Mouse (Mus musculus) gastrocnemius, adult 18-20 months (tissue): ENCODE results near the gene Lrtm1. TPM values are rescaled to one million over a fixed set of nuclear protein-coding genes. Genes with fewer than 3 reads are reported as not detected.
A peak's percentile ranks its signal among the peaks of the same experiment; 100 is the strongest.

Experiments used
- DNase-seq: peaks from one replicate; pipeline ENCODE4 v3.0.0; 2021; ENCODE audit warnings: low spot score
- long read RNA-seq, 2 experiments: library from polyadenylated mRNA; stranded (forward); transcript quantifications; one replicate each; pipeline ENCODE4 v2.0.0; 2021
- total RNA-seq, 2 experiments: library from RNA; stranded (reverse); gene quantifications; 2 replicates each; pipeline ENCODE4 v1.2.3; 2021

Lrtm1 gene
- 10 to 100 TPM; 25.4 to 26.4 TPM for total RNA-seq
- long read RNA-seq, experiment 1, full-length matches to known transcripts, result 5 of 9 reads
- long read RNA-seq, experiment 1, partial matches to known transcripts, result 0 of 9 reads
- long read RNA-seq, experiment 1, other reads (novel, unspliced or antisense), result 4 of 9 reads
- long read RNA-seq, experiment 2, full-length matches to known transcripts, result 2 of 5 reads
- long read RNA-seq, experiment 2, partial matches to known transcripts, result 0 of 5 reads
- long read RNA-seq, experiment 2, other reads (novel, unspliced or antisense), result 3 of 5 reads

DNA sequence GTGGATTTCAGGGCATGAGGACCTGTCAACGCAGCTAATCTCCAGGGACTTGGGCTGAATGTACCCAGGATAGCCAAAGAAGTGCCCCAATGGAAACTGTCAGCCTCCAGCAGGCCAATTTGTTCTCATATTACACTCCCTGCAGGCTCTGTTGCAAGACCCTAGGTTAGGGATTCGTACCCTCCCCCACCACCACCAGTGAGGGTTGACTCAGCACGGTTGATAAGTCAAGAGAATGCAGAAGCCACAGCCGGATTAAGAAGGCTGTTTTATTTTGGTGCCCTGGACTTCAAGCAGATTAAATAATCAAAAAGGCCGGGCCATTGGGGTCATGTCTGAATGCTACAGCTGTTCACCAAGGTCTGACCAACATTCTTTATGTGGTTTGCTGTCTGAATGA lies at the start of gene Lrtm1:
TSS of gene Lrtm1 (plus strand) at position 326 of the 400 bp plus-strand sequence.
- DNase-seq, result peak; percentile 45

DNA sequence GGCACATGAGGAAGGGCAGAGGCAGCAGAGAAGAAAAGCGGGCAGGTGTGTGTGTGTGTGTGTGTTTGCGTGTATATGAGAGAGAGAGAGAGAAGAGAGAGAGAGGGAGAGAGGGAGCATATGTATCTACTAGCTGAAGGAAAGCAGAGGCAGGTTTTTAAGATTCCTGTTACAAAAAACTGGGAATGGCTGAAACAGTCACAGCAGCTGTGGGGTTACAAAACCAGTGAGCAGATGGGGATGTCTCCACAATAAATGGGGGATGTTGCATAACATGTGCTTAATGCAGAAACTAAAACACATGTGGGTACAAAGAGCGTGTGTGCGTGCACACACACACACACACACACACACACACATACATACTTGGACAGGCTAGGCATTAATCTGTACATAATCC lies 48.8 kb upstream of the Lrtm1 start:
- DNase-seq, result no peak

DNA sequence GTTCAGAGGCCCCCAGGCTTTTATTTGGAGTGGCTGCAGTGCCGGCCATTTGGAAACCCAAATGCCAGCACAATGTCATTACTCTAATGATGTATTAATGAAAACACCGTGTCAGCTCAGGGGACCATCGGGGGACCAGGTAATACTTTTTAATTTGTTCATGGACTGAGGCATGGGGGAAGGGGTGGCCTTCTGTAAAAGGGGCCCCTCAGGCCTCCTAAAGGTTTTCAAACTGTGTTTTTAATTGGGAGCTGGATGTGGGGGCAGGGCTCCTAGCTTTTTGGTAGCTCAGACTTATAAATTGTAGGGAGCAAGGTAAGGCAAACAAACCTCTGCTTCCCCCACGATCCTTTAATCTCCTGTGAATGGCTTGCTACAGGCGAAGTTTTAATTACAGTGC lies 45.4 kb upstream of the Lrtm1 start:
- DNase-seq, result no peak

DNA sequence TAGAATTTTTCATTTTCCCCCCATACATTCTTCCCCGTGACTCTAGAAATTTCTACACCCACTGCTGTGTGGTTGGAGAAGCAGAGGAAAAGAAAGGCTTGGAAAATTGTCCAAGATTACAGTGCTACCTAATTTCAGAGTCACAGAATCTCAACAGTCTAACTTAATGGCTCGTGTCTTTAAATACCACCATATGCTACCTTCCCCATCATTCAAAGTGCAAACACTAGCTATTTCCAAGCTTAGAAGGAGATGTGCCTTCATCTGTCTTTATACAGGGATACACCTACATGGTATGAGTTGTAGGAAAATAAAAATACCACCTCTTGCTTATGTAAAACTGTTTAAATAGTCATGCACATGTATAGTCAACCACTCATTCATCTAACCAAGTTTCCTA lies 38.8 kb upstream of the Lrtm1 start:
- DNase-seq, result no peak

DNA sequence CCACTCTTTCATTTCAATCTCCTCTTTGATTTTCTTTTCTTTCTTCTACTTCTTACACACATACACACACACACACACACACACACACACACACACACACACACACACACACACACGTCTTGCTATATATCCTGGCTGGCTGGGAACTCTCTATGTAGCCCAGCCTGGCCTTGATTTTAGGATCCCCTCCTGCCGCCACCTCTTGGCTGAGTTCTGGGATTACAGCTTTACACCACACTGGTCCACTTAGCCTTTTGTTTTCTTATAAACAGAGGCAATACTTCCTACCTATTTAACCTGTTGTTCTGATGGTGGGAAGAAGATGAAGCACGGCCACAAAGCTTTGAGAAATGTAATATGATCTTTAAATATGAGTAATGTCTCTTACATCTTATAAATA lies 37.5 kb upstream of the Lrtm1 start:
- no peak for DNase-seq

DNA sequence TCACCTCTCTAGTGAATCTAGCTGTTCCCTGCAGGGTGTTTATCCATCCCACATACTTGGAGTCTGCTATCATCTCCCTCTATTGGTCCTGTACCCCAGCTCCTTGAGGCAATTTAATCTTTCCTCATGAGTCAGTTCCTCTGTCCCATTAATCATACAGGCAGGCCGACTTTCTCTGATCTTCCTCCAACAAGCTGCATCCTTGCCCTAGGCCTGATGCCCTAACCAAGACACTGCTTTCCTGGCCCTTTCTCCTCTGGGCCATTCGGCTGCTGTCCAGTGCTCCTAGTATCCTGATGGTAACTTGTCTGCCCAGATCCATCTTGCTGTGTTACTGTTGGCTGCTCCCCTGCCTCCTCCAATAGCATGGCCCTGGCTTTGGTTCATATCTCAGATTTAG lies 33.7 kb upstream of the Lrtm1 start:
- DNase-seq, result no peak

DNA sequence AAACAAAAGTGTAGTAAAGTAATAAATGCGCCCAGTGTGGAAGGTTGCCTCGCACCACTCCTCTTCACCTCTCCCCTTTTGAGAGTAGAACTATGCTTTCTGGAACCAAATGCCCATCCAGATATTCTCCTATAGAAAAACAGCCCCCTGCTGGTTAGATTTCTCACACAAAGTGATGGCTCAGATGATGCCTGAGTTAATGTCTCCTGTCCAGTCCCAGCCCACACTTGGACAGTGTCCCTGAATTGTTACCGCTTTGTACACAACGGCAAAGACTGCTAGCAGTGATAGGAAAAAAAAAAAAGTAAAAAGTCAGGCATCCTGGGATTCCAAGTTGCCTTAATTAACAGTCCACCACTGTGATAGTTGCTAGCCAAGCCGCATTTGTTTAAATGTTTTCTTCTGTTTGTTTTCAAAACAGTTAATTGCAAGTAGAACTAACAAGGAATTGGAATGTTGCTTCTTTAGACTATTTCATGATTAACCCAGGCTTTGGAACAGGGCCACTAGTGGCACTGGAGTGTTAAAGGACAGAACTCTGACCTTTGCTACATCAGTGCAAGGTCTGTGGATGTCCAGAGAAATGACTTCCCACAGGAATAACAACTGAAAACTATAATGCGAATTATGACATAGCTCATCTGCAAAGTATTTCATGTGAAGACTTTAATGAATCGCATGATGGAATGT lies 29.7 kb upstream of the Lrtm1 start:
- DNase-seq, result no peak

DNA sequence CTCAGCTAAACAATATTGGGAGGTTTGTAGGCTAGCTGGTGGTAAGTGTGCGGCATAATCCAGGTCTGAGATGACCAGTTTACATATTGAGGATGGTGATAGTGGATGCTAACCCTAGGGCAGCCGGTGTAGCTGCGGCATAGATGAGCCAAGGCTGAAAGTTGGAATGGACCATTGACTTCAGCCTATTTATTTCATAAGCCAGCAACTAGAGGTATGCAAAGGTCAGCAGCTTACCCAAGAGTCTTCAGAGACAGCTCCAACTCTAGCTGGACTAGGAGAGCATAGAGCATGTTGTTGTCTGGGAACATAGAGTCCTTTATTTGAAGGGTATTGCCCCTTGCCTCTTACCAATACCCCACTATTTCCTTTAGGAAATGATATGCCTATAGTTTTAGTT lies 21.4 kb upstream of the Lrtm1 start:
- no peak for DNase-seq

DNA sequence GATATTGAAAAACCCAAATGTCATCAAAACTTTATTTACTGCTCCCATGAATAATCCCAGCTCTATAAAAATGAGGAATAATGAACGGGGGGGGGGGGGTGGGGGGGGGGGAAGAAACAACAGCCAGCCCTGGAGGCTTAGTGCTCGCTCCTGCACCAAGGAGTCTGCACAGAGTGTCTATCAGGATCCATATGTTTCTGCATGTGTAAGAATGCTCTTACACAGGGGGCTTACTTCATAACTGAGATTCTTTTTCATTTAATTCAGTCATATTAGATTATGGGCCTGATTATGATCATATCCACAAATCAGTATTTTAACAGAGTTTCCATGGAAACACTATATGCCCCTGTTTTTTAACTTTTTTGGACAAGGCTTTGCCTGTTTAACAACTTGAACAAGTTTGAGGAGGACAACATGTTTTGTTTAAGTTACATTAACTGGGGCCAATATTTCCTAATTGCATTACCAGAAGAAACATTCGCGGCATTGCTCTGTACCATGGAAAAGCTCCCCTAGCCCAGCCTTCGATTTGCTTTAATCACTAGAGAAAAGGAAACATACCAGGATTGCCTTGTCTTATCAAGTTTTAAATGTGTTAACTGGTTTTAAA lies 12.7 kb upstream of the Lrtm1 start:
- DNase-seq, result no peak

DNA sequence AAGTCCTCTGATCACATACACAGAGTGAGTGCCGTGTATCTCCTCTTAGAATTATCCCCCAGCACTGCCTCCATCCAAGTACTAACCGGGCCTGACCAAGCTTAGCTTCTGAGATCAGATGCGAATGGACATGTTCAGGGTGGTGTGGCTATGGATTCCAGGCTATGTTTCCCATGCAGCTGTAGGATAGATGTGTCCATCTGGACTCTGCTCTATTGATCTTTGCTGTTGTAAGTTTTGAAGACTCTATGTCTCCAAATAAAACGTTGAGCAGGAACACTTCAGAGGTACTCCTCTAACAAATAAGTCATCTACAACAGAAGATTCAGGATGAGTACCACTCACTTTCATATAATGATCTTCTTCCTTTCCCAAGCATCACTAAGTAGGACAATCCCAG lies 8.4 kb upstream of the Lrtm1 start:
- DNase-seq, result no peak

DNA sequence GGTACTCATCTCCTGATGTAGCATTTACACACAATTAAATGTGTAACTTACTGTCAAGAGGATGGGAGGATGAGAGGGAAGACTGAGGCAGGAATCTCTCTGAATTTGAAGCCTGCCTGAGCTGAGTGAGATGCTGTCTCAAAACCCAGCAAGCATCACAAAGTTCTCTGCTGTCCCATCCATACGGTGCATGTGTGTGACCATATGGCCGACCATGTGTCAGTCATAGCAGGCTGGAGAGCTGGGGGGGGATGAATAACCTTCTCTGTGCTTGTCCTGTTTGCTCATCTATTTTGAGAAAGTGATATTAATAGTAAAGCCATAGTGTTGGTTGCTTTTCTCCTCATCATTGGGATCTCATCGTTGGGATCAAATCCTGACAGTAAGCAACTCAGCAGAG lies 4.8 kb upstream of the Lrtm1 start:
- no peak for DNase-seq

DNA sequence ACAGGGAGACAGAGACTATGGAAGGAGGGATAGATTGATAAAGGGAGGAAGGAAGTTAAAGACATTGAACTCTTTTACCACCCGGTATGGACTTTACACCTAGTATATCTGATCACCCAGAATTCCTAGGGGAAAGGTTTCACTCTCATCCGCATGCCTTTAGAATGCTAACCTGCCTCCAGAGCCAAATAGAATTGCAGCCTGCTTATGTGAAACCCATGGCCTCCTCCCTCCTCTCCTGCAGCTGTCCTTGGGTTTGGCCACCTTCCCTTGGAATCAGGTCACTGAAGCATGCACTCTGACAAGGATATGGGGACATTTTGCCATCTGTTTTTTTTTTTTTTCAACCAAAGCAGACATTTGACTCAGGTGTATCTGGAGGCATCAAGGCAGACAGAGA lies 3.3 kb upstream of the Lrtm1 start:
- DNase-seq, result peak; percentile 42

DNA sequence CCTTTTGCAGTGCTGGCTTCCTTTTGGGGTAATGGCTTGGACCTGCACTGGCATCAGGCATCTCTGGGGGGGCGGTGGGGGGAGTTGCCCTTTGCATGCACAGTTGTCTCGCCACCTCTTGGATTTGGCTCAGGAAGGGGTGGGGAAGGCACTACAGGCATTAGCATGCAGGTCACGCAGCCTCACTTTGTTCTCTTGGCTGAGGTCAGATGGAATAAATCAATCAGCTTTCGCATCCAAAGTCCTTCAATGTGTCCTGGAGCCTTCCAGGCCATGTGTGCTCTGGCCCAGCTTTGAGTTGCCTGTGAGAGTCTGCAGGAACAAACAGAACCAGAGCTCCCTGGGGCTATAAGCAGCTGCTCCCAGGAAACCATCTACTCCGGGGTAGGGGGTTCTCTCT lies 2.1 kb upstream of the Lrtm1 start:
- DNase-seq, result no peak

DNA sequence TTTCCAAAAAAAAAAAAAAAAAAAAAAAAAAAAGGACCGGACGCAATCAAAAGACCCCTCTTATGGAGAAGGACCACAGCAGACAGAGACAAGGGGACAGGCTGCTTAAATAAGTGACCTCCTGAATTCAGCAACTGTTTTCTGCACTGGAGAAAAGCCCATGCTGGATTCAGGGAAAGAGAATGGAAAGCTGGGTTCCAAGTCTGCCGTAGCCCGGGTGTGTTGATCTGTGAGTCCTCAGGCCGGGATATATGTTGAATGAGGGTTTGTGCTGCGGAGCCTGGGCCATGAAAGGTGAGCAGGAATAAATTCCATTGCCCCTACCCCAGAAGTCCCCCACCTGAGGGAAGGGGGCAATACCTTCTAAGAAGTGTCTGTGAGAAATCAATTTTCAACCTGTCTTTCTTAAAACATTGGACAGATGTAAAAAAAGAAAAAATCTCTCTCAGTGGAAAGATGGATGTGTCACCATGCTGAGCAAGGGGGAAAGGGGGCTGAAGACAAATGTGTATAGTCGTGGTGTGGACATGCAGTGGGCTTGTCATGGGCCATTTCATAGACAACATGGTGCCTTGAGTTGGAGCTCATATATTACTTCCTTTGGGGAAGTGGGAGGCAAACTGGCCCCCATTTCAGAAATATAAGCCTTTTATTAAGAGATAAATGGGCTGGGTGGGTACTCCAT lies 450 bp downstream of the Lrtm1 start:
- DNase-seq, result no peak

DNA sequence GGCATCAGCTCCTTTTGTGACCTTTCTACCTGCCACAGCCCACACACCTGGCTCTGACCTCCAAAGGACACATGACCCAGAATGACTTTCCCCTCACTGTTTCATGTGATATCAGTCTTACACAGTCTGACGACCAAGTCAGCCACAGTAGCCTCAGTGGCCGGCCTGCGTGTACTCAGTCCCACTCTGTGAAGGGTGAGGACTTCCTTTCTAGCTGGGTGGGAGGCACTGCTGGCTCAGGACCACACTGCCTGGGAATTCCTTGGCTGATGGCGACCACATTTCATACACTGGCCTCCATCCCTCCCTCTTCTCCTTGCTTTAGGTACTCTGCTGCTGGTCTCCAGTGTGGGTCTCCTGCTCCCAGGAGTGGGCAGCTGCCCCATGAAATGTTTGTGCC lies 3.3 kb downstream of the Lrtm1 start:
- no peak for DNase-seq

DNA sequence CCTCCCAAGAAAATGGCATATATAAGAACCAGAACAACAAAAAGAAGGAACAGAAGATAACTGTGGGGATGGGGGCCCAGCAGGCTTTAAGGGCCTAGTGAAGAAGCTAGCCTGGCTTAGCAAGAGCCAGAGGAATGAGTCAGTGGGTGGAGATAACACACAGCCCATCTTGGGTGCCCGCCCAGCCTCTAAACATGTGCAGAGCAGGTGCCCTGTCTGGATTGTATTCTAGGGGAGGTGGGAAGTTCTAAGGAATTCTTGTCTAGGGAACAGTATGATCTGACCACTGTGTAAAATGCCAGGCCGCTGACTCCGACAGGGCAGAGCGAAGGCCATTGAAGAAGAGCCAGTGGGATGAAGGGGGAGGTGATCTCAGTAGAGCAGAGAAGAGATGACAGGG lies 5.2 kb downstream of the Lrtm1 start:
- DNase-seq, result no peak

DNA sequence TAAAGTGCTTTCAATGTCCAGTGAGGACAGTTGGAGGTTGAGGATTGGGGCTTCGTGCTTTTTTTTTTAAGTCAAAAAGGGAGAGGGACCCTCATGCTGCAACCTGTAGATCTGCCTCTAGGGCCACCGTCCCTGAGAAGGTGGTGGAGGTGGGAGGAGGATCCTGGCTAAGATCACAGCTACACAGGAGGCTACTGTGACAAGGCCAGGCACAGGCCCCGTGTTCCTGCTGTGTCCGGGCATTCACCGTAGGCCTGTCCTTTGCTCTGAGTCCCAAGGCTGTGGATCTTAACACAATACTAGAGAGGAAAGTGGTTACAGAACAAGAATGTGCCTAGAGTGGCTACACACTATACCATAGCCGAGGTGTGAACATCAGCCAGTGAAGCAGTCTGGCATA lies 7.3 kb downstream of the Lrtm1 start:
- no peak for DNase-seq

DNA sequence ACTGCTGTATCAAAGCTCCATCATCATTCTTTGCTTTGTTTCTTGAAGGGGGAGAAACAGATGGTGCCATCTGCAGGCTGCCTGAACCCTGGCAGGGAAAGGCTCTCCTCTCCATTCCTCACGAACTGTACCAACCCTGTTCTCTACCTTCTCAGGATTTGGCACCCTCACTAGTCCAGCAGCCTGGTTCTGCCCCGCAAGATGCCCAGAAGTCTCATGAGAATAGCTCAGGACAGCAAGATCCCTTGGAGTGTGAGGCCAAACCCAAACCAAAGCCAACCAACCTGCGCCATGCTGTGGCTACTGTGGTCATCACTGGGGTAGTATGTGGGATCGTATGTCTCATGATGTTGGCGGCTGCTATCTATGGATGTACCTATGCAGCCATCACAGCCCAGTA lies 9.3 kb downstream of the Lrtm1 start:
- DNase-seq, result no peak

DNA sequence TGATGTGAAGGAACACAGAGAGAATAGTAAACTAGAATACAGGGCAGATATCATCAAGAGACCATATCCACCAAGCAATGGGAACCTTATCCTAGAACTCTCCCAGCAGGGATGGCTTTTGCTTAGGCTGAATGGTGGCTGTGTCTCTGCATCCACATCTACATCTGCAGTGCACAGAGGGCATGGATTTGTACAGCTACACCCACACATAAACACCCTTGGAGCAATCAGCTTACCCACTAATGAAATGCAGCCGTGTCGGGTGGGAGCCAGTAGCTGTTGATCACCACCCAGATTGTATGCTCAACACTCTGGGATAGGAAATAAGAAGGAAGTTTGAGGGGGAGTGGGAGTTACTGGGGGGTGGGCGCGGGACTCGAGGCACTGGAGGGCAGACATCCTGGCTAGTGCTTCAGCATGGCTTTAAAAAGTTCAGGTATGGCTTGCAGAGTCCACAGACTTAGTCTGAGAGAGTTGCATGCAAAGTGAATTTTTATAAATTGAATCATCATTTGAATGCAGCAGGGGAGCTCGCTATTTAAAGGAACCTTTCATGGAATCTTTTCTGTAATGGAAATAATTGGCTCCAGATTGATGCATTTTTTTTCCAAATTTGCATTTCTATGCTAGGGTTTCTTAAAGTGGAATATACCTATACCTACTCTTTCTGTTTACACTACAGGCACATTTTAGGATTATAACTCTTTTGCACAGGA lies 10.5 kb downstream of the Lrtm1 start:
- DNase-seq, result no peak

DNA sequence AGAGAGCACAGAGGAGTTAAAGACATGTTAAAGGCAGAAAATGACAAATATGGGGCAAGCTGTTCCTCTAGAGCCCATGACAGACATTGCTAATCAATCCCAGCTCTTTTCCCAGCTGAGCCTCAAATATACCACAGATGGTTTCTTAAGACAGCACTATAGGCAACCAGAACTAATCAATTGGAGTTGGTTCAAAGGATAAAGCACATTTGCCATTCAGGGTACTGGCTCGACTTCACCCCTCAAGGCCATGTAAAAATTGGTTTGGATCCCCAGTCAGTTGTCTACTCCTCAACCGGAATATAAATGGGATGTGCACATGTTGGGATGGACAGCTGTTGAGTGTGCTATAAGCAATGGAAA lies 11.1 kb downstream of the Lrtm1 start:
- DNase-seq, result no peak

DNA sequence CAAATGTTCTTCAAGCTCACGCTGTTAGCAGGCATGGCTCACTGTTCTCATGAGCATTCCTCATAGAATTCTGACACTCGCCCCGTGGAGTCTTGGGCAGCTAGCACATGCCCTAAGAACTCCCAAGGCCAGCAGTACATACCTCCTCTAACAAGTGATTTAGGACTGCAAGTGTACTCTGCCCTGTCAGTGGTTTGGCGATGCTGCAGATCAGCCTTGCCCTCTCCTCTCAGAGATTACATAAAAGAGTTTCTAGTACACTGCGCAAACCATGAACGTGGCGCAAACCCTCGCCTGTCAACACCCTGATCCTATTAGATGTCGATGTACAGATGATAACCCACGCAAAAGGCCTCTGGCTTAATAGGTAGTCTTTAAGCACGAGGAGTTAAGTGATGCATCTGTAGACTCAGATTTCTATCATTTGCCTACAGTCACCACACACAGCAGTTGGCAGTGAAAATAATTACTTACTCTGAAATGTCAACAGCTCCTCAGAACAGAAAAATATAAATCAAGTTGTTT lies 11.9 kb downstream of the Lrtm1 start:
- no peak for DNase-seq

DNA sequence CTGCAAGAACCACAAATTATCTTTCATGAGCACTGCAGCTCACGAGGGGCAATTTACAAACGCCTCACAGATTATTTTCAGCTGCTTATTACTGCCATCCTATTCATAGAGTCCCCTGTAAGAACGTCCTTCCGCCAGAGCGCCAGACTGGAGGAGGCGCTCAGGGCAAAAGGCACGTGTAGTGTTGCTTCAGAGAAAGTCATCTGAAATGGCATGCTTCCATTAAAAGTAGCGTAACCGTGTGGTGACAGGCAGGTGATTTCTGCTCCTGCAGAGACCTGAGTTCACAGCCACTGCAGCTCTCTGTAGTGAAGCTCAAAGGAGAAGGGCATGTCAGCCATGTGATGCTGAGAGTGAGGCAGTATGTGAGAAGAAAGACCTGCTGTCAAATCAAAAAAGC lies 12.5 kb downstream of the Lrtm1 start:
- DNase-seq, result peak; percentile 36
